Mouse (Mus musculus): Measurements from ENCODE around the gene Olfr583. TPM values are rescaled to one million over a fixed set of nuclear protein-coding genes. Genes with fewer than 3 reads are reported as not detected.

Gene Olfr583
- polyA plus RNA-seq (2016; fragmentation: Nextera tagmentation; extraction: Ambion mirVana) = not detected in 2 replicates

DNA sequence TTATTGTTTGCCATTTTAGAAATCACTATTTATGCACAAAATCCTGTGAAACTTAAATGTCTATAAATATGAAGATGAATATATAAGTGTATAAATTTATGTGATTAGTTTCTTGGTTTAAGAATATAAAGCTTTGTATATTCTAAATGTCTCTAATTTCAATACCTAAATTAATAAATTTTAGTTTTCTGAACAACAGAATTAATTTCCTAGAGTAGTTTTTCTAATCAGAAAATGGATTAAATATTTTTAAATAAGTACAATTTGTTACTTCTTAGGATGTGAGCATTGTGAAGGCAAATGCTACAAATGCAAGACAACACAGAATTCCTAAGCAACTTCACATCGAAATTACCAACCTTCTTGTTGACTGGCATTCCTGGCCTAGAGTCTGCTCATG is at the start of gene Olfr583:
Gene Olfr583, plus strand, starts transcription at position 301 of the 400 bp plus-strand sequence.
- WGBS = 91% methylated on average over 1 of the region's 1 CpGs
- no peak within 1 kb of the TSS for H3K4me3 ChIP-seq
- no peak for DNase-seq (ENCODE audit: low spot score)
- no peaks in the 10 kb centered on the region for H3K36me3 ChIP-seq (replicated peaks)
- no peaks in the 10 kb centered on the region for H3K4me1 ChIP-seq
- no peaks in the 10 kb centered on the region for H3K27me3 ChIP-seq (replicated peaks; ENCODE audit: low read depth, poor library complexity, severe bottlenecking)
- no peak within 1 kb of the TSS for H3K27ac ChIP-seq (replicated peaks)
- no peaks in the 10 kb centered on the region for H3K9me3 ChIP-seq

DNA sequence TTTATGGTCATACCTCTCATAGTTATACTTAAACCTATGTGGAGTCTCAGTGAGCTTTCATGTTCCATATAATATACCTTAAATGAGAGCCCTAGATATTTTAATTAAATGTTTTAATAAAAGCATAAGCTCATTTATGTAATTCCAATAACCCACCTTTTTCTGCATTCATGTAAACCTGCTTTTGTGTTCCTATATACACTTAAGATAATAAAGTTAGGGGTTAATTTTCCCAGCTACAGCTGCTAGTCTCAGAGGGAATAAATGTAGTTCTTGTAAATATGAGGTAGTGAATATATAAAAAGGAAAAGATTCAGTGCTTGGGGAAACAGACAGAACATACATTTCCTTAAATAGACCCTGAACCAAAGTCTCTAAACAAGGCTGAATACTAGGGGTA is 13.4 kb upstream of the Olfr583 start, which contains the start of gene Olfr582:
Gene Olfr582, plus strand, starts transcription at position 301 of the 400 bp plus-strand sequence.
- H3K4me3 ChIP-seq = no peak within 1 kb of the TSS
- no peak within 1 kb of the TSS for H3K27ac ChIP-seq (replicated peaks)
- H3K36me3 ChIP-seq (replicated peaks) = no peaks in the 10 kb centered on the region
- DNase-seq (ENCODE audit: low spot score) = no peak
- no peaks in the 10 kb centered on the region for H3K9me3 ChIP-seq
- H3K4me1 ChIP-seq = no peaks in the 10 kb centered on the region
- H3K27me3 ChIP-seq (replicated peaks; ENCODE audit: low read depth, poor library complexity, severe bottlenecking) = no peaks in the 10 kb centered on the region

DNA sequence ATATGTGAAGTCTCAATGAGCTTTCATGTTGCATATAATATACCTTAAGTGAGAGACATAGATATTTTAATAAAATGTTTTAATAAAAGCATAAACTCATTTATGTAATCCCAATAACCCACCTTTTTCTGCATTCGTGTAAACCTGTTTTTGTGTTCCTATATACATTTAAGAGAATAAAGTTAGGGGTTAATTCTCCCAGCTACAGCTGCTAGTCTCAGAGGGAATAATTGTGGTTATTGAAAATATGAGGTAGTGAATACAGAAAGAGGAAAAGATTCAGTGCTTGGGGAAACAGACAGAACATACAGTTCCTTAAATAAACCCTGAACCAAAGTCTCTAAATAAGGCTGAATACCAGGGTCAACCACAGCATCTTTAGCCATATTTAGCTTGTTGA is 30.5 kb downstream of the Olfr583 start, which contains the start of gene Olfr584:
Gene Olfr584, plus strand, starts transcription at position 301 of the 400 bp plus-strand sequence.
- no peak for DNase-seq (ENCODE audit: low spot score)
- Histone ChIP-seq H3K9me3 (peaks cover 15% of the 10 kb centered on the region), H3K27ac (replicated peaks) (no peak within 1 kb of the TSS), H3K4me1 (no peaks in the 10 kb centered on the region), H3K27me3 (replicated peaks; ENCODE audit: low read depth, poor library complexity, severe bottlenecking) (no peaks in the 10 kb centered on the region), H3K4me3 (no peak within 1 kb of the TSS), H3K36me3 (replicated peaks) (no peaks in the 10 kb centered on the region)
- WGBS = 86% methylated on average over 1 of the region's 1 CpGs

DNA sequence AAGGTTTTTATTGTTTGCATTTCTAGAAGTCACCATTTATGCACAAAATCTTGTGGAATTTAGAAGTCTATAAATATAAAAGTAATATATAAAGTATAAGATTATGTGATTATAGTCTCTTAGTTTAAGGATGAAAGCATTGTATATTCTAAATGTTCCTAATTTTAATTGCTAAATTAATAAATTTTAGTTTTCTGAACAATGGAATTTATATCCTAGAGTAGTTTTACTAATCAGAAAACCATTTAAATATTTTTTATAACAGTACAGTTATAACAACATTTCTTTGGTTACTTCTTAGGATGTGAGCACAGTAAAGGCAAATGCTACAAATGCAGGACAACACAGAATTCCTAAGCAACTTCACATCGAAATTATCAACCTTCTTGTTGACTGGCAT is 46.3 kb downstream of the Olfr583 start, which contains the start of gene Olfr585:
Gene Olfr585, plus strand, starts transcription at position 301 of the 400 bp plus-strand sequence.
- Histone ChIP-seq H3K27ac (replicated peaks) (no peak within 1 kb of the TSS), H3K36me3 (replicated peaks) (no peaks in the 10 kb centered on the region), H3K27me3 (replicated peaks; ENCODE audit: low read depth, poor library complexity, severe bottlenecking) (no peaks in the 10 kb centered on the region), H3K4me3 (no peak within 1 kb of the TSS), H3K4me1 (no peaks in the 10 kb centered on the region), H3K9me3 (no peaks in the 10 kb centered on the region)
- DNase-seq (ENCODE audit: low spot score) = no peak
- WGBS = 93% methylated on average over 1 of the region's 1 CpGs

Other genes starting within 250 kb of the Olfr583 start
- not detected in 2 replicates for gene Olfr564, start 247.8 kb upstream of the Olfr583 start, polyA plus RNA-seq (2016; fragmentation: Nextera tagmentation; extraction: Ambion mirVana)
- not detected in 2 replicates for gene Olfr566, start 192.5 kb upstream of the Olfr583 start, polyA plus RNA-seq (2016; fragmentation: Nextera tagmentation; extraction: Ambion mirVana)
- gene Olfr568, start 174.2 kb upstream of the Olfr583 start, polyA plus RNA-seq (2016; fragmentation: Nextera tagmentation; extraction: Ambion mirVana) = not detected in 2 replicates
- gene Olfr569, start 160.4 kb upstream of the Olfr583 start, polyA plus RNA-seq (2016; fragmentation: Nextera tagmentation; extraction: Ambion mirVana) = not detected in 2 replicates
- not detected in 2 replicates for gene Olfr570, start 156.7 kb upstream of the Olfr583 start, polyA plus RNA-seq (2016; fragmentation: Nextera tagmentation; extraction: Ambion mirVana)
- 0.07 TPM in 1 of 2 replicates, not detected in the other for gene Olfr571, start 133.8 kb upstream of the Olfr583 start, polyA plus RNA-seq (2016; fragmentation: Nextera tagmentation; extraction: Ambion mirVana)
- gene Olfr572, start 126.9 kb upstream of the Olfr583 start, polyA plus RNA-seq (2016; fragmentation: Nextera tagmentation; extraction: Ambion mirVana) = not detected in 2 replicates
- not detected in 2 replicates for gene Olfr573-ps1, start 108.7 kb upstream of the Olfr583 start, polyA plus RNA-seq (2016; fragmentation: Nextera tagmentation; extraction: Ambion mirVana)
- gene Olfr574, start 102.8 kb upstream of the Olfr583 start, polyA plus RNA-seq (2016; fragmentation: Nextera tagmentation; extraction: Ambion mirVana) = not detected in 2 replicates
- gene Olfr575, start 92.5 kb upstream of the Olfr583 start, polyA plus RNA-seq (2016; fragmentation: Nextera tagmentation; extraction: Ambion mirVana) = not detected in 2 replicates
- gene Olfr576, start 88.6 kb upstream of the Olfr583 start, polyA plus RNA-seq (2016; fragmentation: Nextera tagmentation; extraction: Ambion mirVana) = not detected in 2 replicates
- not detected in 2 replicates for gene Olfr577, start 75.4 kb upstream of the Olfr583 start, polyA plus RNA-seq (2016; fragmentation: Nextera tagmentation; extraction: Ambion mirVana)
- not detected in 2 replicates for gene Olfr578, start 62.0 kb upstream of the Olfr583 start, polyA plus RNA-seq (2016; fragmentation: Nextera tagmentation; extraction: Ambion mirVana)
- gene Olfr582, start 13.3 kb upstream of the Olfr583 start, polyA plus RNA-seq (2016; fragmentation: Nextera tagmentation; extraction: Ambion mirVana) = not detected in 2 replicates
- not detected in 2 replicates for gene Olfr584, start 30.6 kb downstream of the Olfr583 start, polyA plus RNA-seq (2016; fragmentation: Nextera tagmentation; extraction: Ambion mirVana)
- not detected in 2 replicates for gene Olfr585, start 46.4 kb downstream of the Olfr583 start, polyA plus RNA-seq (2016; fragmentation: Nextera tagmentation; extraction: Ambion mirVana)
- gene Olfr586, start 74.3 kb downstream of the Olfr583 start, polyA plus RNA-seq (2016; fragmentation: Nextera tagmentation; extraction: Ambion mirVana) = not detected in 2 replicates
- not detected in 2 replicates for gene Olfr588-ps1, start 89.6 kb downstream of the Olfr583 start, polyA plus RNA-seq (2016; fragmentation: Nextera tagmentation; extraction: Ambion mirVana)
- not detected in 2 replicates for gene Olfr589, start 105.1 kb downstream of the Olfr583 start, polyA plus RNA-seq (2016; fragmentation: Nextera tagmentation; extraction: Ambion mirVana)
- not detected in 2 replicates for gene Olfr591, start 127.0 kb downstream of the Olfr583 start, polyA plus RNA-seq (2016; fragmentation: Nextera tagmentation; extraction: Ambion mirVana)
- gene Olfr592, start 133.5 kb downstream of the Olfr583 start, polyA plus RNA-seq (2016; fragmentation: Nextera tagmentation; extraction: Ambion mirVana) = not detected in 2 replicates
- gene Olfr593, start 160.6 kb downstream of the Olfr583 start, polyA plus RNA-seq (2016; fragmentation: Nextera tagmentation; extraction: Ambion mirVana) = not detected in 2 replicates
- not detected in 2 replicates for gene Olfr594, start 165.7 kb downstream of the Olfr583 start, polyA plus RNA-seq (2016; fragmentation: Nextera tagmentation; extraction: Ambion mirVana)
- not detected in 2 replicates for gene Usp17ld, start 201.2 kb downstream of the Olfr583 start, polyA plus RNA-seq (2016; fragmentation: Nextera tagmentation; extraction: Ambion mirVana)